Mouse (Mus musculus): ENCODE measurements around the gene Defb45.

Gene Defb45

DNA sequence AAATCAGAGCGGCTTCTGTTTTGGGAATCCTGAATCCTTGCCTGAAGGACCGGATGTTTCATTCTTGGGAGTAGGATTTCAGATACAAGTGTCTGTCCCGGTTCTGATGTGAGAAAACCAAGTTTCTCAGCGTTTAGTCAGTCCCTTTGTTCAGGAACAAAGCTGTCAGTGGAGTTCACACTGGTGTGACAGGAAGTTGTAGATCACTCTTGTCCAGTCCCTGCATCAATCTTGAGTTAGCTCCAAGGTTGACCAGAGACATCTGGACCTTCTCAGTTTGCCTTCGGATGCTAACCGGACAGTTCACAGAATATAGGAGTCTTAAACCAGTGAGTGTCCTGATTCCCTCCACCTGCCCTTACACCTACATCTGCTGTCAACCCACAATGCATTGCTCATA is 8.5 kb upstream of the Defb45 start:
- no peak for DNase-seq (ENCODE audit: low spot score)

DNA sequence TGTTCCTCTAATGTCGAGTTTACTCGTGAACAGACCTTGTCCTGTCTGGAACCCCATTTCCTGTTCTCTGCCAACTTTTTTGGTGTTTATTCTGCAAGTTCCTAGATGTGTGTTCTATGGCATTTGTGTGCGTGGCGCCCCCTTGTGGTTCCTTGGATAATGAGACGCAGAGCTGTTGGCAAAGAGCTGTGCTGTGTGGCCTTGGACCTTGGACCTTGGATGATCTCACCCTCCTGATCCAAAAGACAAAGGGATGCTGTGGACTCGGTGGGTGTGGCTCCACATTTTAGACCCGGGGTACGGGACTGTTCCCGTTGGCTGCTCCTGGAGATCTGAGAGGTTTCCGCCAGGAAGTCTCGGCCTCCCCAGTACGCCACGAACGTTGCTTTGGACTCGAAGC is 4.9 kb upstream of the Defb45 start, which contains the start of gene Defb36:
Gene Defb36 (plus strand): TSS at position 271 of the 400 bp plus-strand sequence.
- peak; percentile 56 for DNase-seq (ENCODE audit: low spot score)

DNA sequence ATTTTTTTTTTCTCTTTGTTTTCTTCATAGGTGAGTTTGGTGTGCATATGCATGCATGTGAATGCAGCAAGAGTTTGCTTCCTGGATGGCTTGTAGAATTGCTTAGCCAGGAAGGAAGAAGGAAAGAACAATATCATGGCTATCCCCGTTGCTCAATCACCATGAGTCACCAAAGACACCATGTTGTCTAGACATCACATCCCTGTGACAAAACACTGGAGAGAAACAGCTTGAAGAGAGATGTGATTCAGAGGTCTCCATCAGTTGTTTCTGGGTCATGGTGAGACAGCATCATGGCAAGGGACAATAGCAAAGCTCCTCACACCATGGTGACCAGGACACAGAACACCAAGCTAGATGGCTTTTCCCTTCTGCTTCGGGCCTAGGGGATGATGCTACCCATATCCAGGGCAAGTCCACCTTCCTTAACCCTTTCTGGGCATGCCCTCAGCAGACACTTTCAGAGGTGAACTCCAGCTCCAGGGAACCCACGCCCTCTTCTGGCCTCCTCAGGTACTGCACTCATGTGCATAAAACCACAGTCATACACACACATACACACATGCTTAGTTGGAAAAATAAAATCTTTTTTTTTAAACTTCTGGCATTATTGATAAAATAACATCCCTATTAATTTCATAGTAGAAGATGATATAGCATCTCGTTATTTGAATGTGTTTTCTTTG is 2.2 kb upstream of the Defb45 start:
- no peak for DNase-seq (ENCODE audit: low spot score)

DNA sequence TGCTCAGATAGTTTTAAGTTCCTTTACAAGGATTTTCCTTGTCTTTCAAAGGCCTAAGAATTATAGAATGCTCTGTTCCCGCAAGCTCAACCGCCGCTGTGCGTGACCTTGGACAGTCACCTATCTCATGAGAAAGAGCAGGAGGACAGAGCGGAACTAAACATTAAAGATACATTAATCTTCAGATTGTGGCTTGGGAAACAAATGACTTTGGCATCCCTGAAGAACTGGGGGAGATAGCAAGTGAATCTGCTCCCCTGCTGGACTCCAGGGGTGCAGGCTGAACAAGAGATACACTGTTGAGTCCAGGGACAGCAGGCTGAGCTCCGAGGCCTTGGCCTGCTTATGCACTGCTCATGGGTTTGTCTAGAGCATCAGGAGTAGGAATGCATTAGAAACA is 877 bp upstream of the Defb45 start:
- DNase-seq (ENCODE audit: low spot score): no peak

- DNase-seq (ENCODE audit: low spot score): no peak
Measured at GRCm38 (mm10) chr2:152589021-152589420, 10.2 kb downstream of the Defb45 start.

GRCm38 (mm10) chr2:152588450-152588849 is 10.7 kb downstream of the Defb45 start:
- DNase-seq (ENCODE audit: low spot score): no peak

DNA sequence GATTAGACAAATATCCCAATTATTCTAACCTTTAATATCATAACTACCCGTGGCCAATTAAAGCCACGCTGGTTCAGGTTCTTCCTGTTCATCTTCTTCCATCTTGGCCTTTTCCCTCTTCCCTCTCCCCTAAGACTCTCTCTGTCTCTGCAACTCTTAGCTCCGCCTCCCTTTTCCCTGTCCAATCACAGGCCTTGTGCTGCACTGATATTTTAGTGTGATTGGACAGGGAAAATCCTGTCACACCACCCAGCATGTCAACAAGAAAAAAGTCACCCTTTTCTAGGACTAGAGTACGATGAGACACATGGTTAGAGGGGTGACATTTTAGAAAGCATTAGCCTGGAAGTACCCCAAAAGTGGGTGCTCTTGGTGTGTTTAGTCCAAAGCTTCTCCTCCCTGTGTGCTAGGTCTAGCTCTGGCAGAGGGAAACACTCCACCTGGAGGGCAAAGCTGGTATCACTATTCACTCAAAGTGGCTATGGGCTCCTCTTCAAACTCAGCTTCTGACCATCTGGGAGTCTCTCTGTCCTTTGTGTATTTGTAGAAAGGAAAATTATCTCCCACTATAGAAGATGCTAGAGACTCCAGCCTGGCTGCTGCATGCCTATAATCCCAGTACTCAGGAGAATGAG is 12.2 kb downstream of the Defb45 start:
- DNase-seq (ENCODE audit: low spot score): no peak

DNA sequence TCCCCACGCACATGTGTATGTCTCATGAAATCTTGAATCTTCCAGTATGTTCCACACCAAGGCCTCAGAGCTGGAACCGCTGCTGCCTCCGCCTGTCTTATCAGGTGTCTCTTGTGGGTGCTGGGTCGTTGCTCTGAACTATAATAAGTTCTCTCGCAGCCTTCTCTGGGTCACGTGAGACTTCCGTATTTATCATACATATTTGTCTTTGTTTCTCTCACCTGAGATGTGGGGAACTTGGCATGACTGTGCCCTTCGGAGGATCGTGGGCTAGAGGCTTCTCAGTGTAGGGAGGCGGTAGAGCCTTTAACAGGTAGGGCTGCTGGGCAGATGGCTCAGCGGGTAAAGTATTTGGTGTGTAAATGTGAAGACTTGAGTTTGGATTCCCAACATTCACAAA is 18.6 kb downstream of the Defb45 start:
- DNase-seq (ENCODE audit: low spot score): peak; percentile 25

DNA sequence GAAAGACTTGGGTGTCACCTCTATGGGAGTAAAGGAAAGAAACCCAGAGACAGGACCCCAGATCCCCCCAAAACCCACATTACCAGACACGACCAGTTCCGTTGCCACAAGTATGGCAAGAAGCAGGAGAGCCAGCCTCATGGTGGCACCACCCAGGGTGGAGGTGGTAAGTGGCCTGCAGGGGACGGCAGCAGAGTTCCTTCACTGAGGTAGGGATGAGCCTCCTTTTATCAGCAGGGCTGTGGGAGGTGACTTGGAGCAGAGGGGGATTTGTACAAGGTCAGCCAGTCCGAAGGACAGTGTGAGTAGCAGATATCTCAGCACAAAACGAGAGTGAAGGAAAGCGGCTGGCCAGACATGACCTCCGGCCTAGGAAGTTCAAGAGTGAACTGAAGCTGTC is 19.1 kb downstream of the Defb45 start, which contains the start of gene Defb19:
Gene Defb19 (minus strand): TSS at position 206 of the 400 bp plus-strand sequence.
- peak; percentile 41 for DNase-seq (ENCODE audit: low spot score)

DNA sequence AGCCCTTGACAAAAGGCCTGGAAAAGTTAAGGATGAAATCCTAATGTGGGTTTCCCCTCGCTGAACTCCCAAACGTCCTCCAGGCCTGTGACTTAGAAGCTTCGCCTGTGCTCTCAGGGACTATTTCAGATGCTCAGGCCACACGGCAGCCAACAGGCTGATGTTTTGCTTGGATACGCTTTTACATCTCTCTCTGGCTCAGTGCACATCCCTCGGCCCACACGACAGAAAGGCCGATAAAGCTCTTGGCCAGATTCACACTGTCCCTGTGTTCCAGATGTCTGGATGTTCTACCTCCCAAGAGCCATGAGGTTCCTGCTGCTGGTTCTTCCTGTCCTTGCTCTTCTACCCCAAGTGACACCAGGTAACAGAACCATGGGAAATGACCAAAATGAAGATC is 25.7 kb downstream of the Defb45 start:
- no peak for DNase-seq (ENCODE audit: low spot score)

GRCm38 (mm10) chr2:152572114-152572794 is 26.9 kb downstream of the Defb45 start, which contains the start of gene Defb21:
Defb21 (plus strand) TSS chr2:152572744.
- no peak for DNase-seq (ENCODE audit: low spot score)

DNA sequence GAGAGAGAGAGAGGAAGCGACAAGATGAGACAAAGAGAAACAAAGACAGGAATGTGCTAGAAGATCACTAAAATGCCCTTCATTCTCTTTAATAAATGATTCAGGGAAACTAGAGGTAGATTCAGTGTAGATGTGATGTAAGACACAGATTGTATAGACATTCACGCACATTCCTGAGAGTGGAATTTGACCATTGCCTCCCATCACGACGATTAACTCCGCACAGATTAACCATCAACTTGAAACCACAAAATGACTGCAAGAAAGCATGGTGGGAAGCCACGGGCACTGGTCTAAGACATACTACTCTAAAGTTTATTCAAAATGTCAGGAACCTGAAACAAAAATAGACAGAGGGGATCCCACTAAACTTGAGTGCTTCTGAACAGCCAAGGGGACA is 28.9 kb downstream of the Defb45 start:
- DNase-seq (ENCODE audit: low spot score): no peak

GRCm38 (mm10) chr2:152569881-152570280 is 29.3 kb downstream of the Defb45 start:
- DNase-seq (ENCODE audit: low spot score): no peak

DNA sequence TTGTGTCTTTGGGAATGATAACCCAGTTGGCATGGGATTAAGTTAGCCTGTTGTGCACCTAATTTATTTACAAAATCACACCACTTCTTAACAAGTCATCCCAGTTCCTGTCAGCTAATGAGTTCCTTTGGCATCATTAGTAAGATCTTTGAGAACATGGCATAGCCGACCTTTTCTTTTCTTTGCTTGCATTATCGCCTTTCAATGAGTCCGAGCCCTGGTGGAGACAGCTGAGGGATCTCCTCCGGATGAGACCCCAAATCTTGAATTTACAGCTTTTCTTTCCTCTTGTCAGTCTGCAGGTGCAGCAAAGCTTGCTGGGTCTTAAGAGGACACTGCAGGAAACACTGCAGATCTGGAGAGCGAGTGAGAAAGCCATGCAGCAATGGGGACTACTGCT is 30.2 kb downstream of the Defb45 start, which contains the start of gene Gm17416:
Gene Gm17416 (plus strand): TSS at position 301 of the 400 bp plus-strand sequence.
- no peak for DNase-seq (ENCODE audit: low spot score)

DNA sequence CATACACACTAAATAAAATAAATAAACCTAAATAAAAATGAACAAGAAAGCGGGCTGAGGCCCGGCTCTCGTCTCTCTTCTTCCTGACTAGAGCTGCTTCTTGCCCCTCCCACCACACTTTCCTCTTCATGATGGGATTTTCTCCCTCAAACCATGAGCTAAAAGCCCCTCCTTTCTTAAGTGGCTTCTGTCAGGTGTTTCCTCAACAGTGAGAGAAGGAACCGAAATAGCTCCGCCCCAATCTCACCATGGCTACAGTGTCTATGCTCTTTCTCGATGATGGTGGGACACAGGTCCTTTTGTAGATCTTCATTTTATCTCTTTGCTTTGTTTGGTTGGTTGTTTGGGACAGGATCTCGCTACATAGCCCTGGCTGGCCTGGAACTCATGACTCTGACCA is 42.5 kb downstream of the Defb45 start:
- no peak for DNase-seq (ENCODE audit: low spot score)

DNA sequence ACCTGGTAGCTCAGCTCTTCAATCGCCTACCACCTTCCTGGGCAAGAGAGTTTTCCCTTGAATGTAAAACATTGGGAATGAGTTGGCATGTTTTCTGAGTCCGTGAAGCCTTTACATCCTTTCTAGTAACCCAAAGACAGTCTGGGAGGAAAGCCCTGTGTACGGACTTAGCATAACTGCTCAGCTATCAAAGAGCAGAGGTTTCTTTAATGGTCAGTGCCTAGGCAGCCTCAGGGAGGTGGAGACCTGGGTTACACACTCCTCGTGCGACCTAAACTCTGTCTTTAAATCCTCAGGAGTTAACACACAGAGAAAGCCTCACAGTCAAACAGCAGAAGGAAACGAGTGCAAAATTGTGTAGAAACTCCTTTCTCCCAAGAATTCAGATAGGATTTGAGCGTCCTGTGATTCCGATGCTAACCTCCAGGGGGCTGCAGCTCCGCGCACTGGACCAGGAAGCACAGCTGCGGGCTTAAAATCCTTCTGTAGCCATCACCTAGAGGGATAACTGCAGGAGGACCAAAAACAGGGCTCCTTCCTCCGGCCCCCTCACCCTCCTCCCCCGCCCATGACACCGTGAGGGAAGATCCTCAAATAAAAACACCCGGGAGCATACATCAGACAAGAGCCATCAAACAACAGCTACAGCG is 45.3 kb downstream of the Defb45 start:
- DNase-seq (ENCODE audit: low spot score): peak; percentile 60

DNA sequence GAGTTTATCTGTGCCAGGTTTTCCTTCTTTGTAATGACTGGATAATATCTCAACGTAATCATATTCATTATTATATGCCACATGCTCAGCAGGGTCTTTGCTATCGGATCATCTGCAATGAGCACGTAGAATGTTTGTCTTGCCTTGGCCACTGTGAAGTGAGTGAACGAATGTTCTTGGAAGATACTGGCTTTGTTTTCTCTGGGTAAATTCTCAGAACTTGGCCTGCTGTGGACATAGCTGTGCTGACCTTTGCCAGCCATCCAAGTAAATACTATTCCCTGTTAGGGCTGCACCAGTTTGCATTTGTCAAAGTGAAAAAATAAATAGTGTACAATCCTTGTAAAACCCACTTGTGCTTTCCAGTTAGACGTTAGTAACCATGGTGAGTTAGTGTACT is 51.1 kb downstream of the Defb45 start:
- no peak for DNase-seq (ENCODE audit: low spot score)

GRCm38 (mm10) chr2:152544691-152545090 is 54.5 kb downstream of the Defb45 start:
- peak; percentile 67 for DNase-seq (ENCODE audit: low spot score)

- DNase-seq (ENCODE audit: low spot score): no peak
Measured at GRCm38 (mm10) chr2:152543478-152543877, 55.7 kb downstream of the Defb45 start.

Data from ovary, postnatal 36 days (tissue).